Mouse (Mus musculus) erythroblast, adult 5-6 weeks (primary cell): ENCODE measurements around the gene Gm21976. TPM values are rescaled to one million over a fixed set of nuclear protein-coding genes. Genes with fewer than 3 reads are reported as not detected.
A peak's percentile ranks its signal among the peaks of the same experiment; 100 is the strongest.

Source experiments
- ATAC-seq: replicated peaks from 2 replicates; pipeline ENCODE4 v1.8.0; 2016; ENCODE audit warnings: moderate number of reproducible peaks, mild to moderate bottlenecking, moderate TSS enrichment, inconsistent platforms; ENCODE audit not compliant: poor library complexity, low FRiP score, severe bottlenecking
- total RNA-seq, 2 experiments: library from RNA; stranded (forward) in 1 of 2; stranded (reverse) in 1 of 2; fragments of 150-400 nt in 1 of 2; fragments of 200-764, 138-1000 nt in 1 of 2; gene quantifications; 2 replicates each; pipeline versions ENCODE4 v1.2.3 to v1.2.4; 2015 to 2017; ENCODE audit warnings: low replicate concordance in 2 of 2

The Gm21976 gene
- total RNA-seq, 2 experiments from 2014 or later = not detected

DNA sequence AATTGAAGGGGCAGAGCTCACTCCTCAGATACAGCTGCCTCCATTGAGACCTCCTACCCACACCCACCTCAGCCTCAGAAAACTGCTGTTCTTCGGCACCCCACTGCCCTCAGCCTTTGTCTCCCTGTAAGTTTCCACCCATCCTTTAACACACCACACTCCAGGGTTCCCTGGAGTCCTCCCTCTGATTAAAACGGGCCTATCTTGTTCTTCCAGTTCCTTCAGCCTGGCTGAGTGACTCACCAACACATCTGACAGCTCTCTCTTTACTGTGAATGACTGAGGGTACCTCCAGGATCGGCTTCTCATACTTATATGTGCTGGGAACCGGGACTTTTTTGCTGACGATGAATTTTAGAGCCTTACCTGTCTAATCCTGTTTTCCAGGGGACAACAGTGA is 16.4 kb downstream of the Gm21976 start:
- no peak for ATAC-seq

DNA sequence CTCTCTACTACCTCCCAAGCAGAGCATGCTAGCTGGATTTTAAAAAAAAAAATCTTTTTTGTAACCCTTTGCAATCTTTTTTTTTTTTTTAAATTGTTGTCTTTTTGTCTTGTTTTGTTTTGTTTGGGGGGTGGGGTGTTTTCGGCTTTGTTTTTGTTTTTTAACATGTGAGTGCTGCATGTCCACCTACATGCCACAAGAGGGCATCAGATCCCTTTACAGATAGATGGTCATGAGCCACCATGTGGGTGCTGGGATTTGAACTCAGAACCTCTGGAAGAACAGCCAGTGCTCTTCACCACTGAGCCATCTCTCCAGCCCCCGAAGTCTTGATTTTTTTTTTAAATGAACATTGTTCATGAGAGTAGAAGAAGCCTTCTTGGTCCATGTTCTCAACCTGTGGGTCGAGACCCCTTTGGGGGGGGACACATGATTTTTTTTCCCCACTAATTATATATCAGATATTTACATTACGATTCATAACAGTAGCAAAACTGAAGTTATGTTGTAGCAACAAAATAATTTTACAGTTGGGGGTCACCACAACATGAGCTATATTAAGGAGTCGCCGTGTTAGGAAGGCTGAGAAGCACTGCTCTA is 18.3 kb downstream of the Gm21976 start:
- ATAC-seq = no peak

DNA sequence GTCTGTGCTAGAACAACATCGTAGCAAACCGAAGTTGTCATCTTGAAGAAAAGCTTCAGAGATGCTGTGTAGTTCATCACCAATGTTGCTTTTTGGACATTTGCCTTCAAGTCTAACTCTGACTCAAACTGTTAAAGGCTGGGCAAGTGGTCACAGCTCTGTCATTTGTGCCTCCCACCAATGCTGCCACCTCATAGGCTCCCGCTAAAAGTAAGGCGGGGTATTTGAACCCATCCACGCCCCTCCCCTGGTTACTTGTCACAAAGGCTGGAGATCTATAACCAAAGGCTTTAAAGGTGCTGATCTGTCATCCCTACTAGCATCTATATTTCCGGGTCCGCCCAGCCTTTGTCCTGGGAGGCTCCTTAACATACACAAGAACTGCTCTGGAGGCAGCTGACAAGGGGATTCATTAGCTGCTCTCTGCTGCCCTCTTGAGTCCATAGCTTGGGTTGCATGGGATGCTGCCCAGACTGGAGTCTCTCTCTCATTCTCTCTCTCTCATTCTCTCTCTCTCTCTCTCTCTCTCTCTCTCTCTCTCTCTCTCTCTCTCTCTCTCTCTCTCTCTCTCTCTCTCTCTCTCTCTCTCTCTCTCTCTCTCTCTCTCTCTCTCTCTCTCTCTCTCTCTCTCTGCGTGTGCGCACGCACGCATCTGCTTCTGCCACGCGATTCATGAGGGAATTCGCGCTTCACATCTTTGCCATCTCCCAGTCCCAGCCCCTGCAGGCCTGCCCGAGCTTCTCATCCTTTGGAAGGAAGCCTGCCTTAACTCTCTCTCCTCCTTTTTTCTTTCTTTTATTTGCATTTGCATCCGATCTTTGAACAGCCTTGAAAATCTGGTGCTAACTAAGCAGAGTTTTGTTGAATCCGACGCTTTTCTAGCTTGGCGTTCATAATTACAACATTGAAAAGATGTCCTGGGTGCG is 19.4 kb downstream of the Gm21976 start:
- peak; percentile 84 for ATAC-seq

DNA sequence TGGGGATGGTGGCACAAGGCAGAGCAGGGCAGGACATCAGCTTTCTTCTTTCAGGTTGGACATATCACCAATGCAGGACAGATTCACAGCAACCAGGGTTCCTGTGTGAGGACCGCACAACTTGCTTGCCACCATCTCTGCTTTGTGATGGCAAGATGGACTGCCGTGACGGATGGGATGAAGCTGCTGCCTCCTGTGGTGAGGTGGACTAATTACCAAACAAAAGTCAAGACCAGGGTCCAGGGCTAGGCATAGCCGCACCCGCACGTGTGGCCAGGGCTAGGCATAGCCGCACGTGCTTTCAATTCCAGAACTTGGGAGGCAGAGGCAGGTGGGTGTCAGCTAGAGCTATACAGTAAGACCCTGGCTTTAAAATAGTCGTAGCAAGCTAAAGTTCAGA is 25.6 kb downstream of the Gm21976 start:
- no peak for ATAC-seq

DNA sequence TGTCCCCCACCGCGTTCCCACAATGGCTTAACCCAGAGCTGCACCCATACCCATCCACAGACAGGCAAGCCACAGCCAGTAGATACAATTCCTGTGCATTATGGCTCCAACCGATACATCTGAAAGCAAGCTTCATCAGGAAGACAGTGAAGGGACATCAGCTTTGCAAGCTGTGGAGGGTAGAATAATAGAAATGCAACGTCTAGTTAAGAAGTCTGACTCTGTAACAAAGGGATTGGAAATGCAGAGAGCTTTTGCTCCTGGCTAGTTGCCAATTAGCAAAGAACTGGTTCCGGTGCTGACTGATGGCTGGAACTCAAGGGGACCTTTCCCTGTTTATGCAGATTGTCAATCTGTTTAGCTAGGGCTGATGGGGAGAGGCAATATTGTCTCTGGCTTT is 26.7 kb downstream of the Gm21976 start:
- ATAC-seq = no peak

DNA sequence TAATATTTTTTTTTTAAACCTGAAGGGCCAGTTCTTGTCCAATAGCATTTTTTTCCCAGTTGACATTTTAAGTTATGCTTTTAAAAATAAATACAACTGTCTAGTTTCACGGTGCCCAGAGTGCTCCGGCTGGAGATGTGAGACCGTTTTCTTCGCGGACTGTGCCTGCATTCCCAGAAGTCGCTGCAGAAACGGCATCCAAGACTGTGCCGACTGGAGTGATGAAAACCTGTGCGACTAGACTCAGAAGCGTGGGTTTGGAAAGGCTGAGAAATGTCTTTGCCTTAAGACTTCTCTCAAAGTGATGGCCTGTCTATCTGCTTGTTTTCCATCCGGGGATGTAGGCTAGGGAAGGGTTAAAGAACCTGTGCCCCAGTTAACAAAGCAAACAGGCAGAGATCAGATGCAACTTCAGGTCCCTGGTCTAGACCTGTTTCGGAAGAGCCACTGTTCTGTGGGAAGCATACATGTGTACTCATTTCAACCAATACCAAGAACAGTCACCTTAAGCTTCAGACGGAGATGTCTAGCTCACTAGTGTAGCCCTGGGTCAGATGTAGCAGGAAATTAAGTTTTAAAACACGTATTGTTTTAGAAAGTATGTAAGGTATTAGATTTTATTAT is 27.3 kb downstream of the Gm21976 start:
- no peak for ATAC-seq

DNA sequence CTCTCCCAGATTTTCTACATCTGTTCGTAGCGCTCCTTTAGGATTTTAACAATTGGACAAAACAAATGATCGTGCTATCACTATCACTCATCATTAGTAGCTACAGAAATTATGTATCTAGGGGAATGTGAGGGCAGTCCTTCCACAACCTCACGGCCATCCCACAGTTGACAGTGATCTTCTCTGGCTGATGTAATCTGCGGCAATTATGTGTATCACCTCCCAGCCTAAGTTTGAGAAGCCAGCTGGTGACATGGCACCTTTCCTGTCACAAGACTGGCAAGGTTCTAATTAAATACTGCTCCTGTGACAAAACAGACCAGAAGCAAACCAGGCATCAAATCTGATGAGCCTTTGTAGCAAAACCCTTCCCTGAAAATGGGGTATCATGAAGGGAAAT is 28.3 kb downstream of the Gm21976 start:
- no peak for ATAC-seq

DNA sequence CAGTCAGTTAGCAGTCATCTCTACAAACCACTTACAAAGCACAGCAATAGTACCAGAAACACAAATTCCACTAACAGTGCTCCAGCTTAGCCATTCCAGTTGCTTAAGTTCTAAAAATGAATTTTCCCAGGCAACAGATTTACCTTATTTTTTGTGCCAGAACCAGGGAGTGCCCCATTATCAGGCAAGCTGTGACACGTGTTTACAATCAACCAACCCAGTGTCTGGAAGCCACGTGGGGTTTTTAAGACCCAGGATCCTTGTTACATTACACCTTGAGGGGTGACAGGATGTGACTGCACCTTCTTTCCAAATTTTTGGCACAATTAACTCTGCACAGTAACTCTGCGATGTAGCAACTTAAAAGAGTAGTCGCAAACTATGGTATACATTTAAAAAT is 29.0 kb downstream of the Gm21976 start:
- ATAC-seq = no peak

DNA sequence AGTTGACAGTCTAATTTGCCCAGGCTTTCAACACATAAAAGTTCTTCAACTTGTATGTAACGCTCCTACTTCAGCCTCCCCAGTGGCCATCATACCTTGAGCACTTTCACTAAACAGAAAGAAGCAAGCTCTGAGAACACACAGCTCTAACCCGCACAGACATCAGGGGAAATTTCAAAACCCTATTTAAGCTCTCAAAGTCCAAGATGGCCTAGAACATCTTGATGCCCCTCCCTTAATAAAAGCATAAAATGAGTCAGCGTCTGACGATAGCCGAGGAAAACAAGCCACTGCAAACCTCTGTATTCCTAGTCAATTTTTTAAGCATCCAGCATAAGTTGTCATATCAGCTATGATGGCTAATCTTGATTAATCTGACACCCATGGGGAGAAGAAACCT is 31.9 kb downstream of the Gm21976 start:
- ATAC-seq = no peak

DNA sequence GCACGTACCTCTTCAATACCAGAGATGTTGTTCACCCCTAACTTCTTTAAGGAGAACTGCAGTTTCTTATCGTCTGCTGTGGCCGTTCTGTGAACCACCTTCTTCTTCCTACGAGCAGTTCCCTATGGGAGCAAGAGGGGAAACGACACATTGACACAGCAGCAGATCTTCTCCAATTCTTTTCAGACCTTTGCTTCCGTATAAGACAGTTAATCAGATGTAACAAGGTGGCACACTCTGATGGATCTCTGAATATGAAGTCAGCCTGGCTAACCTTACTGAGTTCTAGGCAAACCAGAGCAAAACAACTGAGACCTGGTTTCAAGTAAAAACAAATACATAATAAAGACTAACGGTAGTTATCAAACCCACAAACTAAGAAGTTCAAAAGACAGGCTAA is 33.9 kb downstream of the Gm21976 start:
- no peak for ATAC-seq

DNA sequence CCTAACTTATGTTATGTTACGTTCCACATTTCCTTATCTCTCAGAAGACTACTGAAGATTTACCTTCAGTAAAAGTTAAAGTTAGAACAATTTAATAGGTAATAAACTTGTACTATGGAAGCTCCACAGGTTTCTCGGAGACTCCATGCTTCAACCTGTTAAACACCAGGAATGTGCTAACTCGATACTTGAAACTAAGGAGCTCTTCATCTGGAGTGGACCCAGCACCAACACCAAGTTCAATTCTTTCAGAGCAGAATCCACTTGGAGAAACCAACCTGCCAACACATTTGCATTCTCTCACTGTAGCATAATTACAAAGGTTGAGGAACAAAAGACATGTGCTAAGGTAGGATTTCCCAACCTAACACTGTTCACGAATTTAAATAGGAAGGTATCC is 35.4 kb downstream of the Gm21976 start:
- no peak for ATAC-seq

DNA sequence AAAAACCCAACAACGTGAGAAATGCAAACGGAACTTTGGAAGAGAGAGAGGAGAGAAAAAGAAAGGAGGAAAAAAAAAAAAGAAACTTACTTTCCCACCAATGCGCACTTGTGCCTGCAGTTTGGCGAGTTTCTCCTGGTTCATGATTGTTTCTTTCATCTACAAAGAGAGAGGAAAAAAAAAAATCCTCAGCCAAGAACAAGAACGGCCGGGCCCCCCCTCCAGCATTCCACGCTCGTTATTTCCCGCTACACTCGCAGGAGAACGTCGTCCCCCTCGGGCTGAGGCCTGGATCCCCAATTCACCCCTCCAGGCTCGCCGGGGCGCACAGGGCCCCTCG is 36.4 kb downstream of the Gm21976 start:
- ATAC-seq = no peak; the same call in 1 of the 2 replicates

DNA sequence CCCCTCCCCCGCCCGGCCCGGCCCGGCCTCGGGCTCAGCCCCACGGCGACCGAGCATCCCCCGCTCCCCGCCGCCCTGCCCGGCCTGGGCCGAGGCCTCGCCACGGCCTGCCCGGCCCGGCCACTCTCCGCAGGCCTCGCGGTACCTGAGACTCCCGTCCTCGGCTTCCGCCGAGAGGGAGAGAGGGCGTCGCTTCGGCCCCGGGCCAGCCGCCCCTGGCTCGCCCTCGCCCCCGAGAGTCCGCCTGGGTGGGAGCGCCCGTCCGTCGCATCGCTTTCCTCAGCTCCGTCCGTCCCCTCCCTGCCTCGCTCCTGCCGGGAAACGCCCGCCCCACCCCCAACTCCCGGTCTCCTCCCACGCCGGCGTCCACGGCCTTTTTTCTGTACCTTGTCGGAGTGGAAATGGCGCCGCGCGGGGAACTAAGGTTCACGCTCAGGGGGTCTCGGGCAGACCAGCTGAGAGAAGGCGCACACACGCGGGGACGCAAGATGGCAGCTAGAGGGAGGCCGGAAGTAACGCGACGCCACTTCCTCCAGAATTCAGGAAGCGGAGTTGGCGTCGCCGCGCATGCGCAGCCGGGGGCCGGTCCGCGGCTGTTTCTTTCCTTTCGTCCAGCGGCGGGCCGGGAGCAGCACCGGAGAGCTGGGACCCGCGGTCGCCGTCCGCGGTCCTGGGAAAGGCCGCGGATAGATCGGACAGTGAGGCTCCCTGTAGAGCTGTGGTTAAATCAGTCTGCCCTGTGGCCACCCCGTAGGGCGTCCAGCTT is 37.0 kb downstream of the Gm21976 start, which contains the start of gene Btf3:
Gene Btf3 (minus strand): TSS at position 527 of the 766 bp plus-strand sequence.
- ATAC-seq = peak; percentile 98

DNA sequence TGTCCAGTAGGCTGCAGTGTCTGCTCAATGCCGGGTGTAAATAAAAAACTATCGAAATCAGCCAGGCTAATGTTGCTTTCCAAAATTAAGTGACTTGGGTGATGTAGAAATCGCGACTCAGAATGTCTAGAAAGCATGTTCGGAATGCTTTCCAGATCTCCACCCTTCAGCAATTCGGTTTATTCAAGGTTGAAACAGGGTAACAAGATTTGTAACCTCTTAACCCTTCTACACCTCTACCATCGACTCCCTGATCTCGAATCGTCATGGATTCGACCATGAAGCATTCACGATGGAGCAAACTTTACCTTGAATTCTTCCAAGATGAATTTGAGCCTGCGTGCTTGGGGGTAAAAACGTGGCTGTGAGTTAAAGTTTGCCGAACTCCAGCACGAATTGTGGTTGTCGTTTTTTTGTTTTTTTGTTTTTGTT is 37.6 kb downstream of the Gm21976 start:
- ATAC-seq = peak; percentile 68

DNA sequence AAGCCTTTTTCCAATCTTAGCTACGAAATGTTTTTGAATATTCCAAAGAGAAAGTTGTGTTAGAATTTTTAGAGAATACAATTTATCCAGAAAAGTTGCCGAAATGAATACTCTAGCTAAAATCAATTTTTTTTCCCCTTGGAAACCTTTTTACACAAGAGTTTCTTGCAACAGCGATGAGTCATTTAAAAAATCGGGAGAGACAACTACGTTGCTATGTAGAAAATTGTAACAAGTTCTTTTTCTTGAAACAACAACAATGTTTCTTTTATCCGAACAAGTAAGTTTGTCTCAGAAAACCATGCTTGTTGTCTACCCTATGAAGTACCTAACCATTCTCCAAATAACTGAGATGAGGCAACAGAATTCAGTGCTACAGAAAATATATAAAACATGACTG is 38.2 kb downstream of the Gm21976 start:
- no peak for ATAC-seq

DNA sequence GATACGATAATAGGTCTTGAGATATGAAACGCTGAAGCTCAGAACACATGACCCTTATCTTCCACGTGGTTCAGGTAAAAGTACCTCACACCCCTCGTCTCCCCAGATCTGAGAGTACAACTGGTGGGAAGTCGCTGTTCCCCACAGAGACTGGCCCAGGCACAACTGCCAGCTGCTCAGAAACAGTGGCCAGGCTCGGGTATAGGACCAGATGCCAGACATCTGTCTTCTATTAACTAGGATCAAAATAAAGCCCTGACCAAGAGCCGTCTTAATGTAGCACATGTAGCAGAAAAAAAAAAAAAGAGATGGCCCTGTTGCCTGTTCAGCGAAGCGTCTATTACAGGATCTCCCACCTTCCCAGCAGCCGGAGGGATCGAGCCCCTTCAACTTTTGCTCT is 45.3 kb downstream of the Gm21976 start:
- no peak for ATAC-seq

DNA sequence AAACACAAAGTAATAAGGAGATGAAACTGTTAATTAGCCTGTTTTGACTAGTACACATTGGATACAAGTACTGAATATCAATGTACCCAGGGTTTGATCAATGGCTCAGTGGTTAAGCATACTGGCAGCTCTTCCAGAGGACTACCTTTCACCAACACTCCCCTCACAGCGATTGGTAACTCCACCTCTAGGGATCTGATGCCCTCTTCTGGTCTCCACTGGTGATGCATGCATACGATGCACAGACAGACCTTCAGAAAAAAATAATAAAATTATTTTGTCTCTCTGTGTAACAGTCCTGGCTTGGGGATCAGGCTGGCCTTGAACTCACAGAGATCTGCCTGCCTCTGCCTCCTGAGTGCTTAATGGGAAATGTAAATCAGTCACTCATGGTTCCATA is 52.4 kb downstream of the Gm21976 start:
- no peak for ATAC-seq

DNA sequence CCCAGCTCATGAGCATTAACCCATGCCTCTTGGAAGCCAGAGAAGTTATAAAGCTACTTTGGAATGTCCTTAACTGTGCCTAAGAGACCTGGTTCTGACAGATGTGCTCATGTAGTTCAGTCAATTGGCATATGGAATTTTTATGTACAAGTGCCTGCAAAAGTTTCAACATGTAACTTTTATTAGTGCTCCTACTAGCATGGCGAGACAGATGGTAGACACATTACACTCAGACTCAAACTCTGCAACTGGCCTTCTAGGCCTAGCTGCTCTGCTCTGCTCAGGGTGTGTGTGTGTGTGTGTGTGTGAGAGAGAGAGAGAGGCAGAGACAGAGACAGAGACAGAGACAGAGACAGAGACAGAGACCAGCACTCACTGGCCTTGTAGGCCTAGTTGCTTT is 56.5 kb downstream of the Gm21976 start:
- no peak for ATAC-seq

DNA sequence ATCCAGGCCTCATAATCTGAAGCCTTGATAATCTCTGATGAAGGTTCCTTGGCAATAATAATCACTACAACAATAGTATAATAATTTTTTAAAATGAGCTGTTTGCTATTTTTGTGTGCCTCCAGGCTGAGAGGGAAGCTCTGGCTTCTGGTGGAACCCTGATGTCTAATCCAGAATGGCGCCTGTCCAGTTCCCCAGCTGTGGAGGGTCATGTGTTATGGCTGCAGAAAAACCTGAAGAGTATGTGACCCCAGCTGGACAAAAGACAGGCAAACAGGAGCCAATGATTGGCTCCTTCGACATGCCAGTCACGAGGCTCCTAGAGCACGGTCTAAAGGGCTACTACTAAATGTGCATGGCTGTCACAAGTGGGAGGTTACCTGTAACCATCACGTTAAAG is 60.8 kb downstream of the Gm21976 start:
- ATAC-seq = no peak

DNA sequence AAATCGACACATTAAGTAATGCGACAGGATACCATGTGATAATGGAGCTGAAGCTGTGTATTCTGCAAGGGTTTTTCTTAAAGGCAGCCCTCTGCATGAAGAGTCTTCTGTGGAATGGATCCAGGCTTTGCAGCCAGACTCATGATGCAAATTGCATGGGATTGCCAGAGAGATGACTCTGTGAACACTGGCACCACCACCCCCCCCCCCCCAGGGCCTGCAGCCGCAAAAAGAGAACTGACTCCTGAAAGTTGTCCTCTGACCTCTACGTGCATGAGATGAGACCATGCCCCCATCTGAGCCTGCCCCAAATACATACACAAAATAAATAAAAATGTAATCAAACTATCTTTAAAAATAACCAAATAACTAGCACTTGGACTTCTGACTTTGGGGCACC is 69.8 kb downstream of the Gm21976 start:
- no peak for ATAC-seq
